Mouse (Mus musculus) limb, embryonic 14.5 days (tissue): ENCODE results near the gene Igdcc4. TPM values are rescaled to one million over a fixed set of nuclear protein-coding genes. Genes with fewer than 3 reads are reported as not detected.

Experiments
- ATAC-seq: fragments of 200-750 bp; cut with Nextera tagmentation; 2 replicates; pipeline ENCODE4 v1.8.0; 2017; ENCODE audit warnings: low read depth, moderate number of reproducible peaks, moderate TSS enrichment; ENCODE audit not compliant: low FRiP score
- DNase-seq: peaks from one replicate; pipeline ENCODE4 v3.0.0-alpha.2; 2015; ENCODE audit warnings: low spot score
- H3K27ac ChIP-seq: fragments of 300-500 bp; sonication (generic); replicated peaks from 2 replicates; pipeline ENCODE4 v1.5.1; 2014; ENCODE audit warnings: low read depth, mild to moderate bottlenecking, low read length, moderate library complexity, mixed read lengths
- H3K27me3 ChIP-seq: fragments of 300-500 bp; sonication (generic); 2 replicates; pipeline ENCODE4 v1.6.1; 2014; ENCODE audit warnings: low read length, mixed read lengths; ENCODE audit not compliant: control insufficient read depth, insufficient read depth
- H3K36me3 ChIP-seq: fragments of 300-500 bp; sonication (generic); 2 replicates; pipeline ENCODE4 v1.6.1; 2014; ENCODE audit warnings: mild to moderate bottlenecking, low read length, moderate library complexity, mixed read lengths; ENCODE audit not compliant: control insufficient read depth, insufficient read depth
- H3K4me1 ChIP-seq: fragments of 300-500 bp; sonication (generic); 2 replicates; pipeline ENCODE4 v1.6.1; 2014; ENCODE audit warnings: antibody characterized with exemption, low read length, mixed read lengths; ENCODE audit not compliant: control insufficient read depth, insufficient read depth
- H3K4me2 ChIP-seq: fragments of 300-500 bp; sonication (generic); replicated peaks from 2 replicates; pipeline ENCODE4 v1.6.1; 2014; ENCODE audit warnings: low read depth, mild to moderate bottlenecking, low read length, moderate library complexity; ENCODE audit not compliant: severe bottlenecking
- H3K4me3 ChIP-seq: fragments of 300-500 bp; sonication (generic); replicated peaks from 2 replicates; pipeline ENCODE4 v1.5.1; 2014; ENCODE audit warnings: low read length
- H3K9ac ChIP-seq: fragments of 300-500 bp; sonication (generic); 2 replicates; pipeline ENCODE4 v1.6.1; 2014; ENCODE audit warnings: mild to moderate bottlenecking, low read depth, low read length, moderate library complexity; ENCODE audit not compliant: severe bottlenecking
- H3K9me3 ChIP-seq: fragments of 300-500 bp; sonication (generic); 2 replicates; pipeline ENCODE4 v1.6.1; 2016; ENCODE audit warnings: low read length; ENCODE audit not compliant: control insufficient read depth
- POLR2A ChIP-seq: fragments of 200-500 bp; IDR thresholded peaks from 2 replicates; pipeline ENCODE4 v1.8.0; 2012; ENCODE audit warnings: inconsistent platforms, mild to moderate bottlenecking, moderate library complexity, borderline replicate concordance; ENCODE audit not compliant: insufficient read depth, insufficient read length; ENCODE audit errors: extremely low read depth
- WGBS: fragments of 180-500 bp; shearing (Covaris S2); extraction: QIAGEN DNeasy Blood & Tissue Kit; methylation state at CpG from one replicate; pipeline ENCODE4 v1.1.7; 2014; 5-methylcytosine and 5-hydroxymethylcytosine counted together
- polyA plus RNA-seq, 2 experiments: library from polyadenylated mRNA; depleted of rRNA in 1 of 2; stranded (reverse) in 1 of 2; unstranded in 1 of 2; fragments of >200 nt; fragmentation: Nextera tagmentation in 1 of 2; extraction: Ambion mirVana in 1 of 2; gene quantifications; 2 replicates each; pipeline versions ENCODE4 v1.2.1 to v1.2.3; 2012 to 2014

Gene Igdcc4
- polyA plus RNA-seq, 2 experiments: 47.5 to 71.0 TPM

GRCm38 (mm10) chr9:65164870-65165269, 63.6 kb downstream of the Igdcc4 start:
- Histone ChIP-seq H3K27ac (no peak overlapping the region), H3K4me3 (no peak overlapping the region), H3K9me3 (no peaks in the 10 kb centered on the region), H3K27me3 (peaks cover 43% of the 10 kb centered on the region), H3K36me3 (no peaks in the 10 kb centered on the region), H3K9ac (no peak overlapping the region), H3K4me1 (peaks cover 15% of the 10 kb centered on the region), H3K4me2 (no peak overlapping the region)
- ATAC-seq (no peak), DNase-seq (no peak)
- no peak for TF ChIP-seq POLR2A
- WGBS: 12% methylated on average over 1 of the region's 1 CpGs

GRCm38 (mm10) chr9:65166386-65166785, 65.1 kb downstream of the Igdcc4 start:
- WGBS: 24% methylated on average over 9 of the region's 9 CpGs
- Histone ChIP-seq H3K4me2 (no peak overlapping the region), H3K36me3 (no peaks in the 10 kb centered on the region), H3K9ac (no peak overlapping the region), H3K4me1 (peaks cover 15% of the 10 kb centered on the region), H3K27me3 (peaks cover 42% of the 10 kb centered on the region), H3K27ac (no peak overlapping the region), H3K9me3 (no peaks in the 10 kb centered on the region), H3K4me3 (no peak overlapping the region)
- DNase-seq: no peak
- no peak for TF ChIP-seq POLR2A
- no peak for ATAC-seq

DNA sequence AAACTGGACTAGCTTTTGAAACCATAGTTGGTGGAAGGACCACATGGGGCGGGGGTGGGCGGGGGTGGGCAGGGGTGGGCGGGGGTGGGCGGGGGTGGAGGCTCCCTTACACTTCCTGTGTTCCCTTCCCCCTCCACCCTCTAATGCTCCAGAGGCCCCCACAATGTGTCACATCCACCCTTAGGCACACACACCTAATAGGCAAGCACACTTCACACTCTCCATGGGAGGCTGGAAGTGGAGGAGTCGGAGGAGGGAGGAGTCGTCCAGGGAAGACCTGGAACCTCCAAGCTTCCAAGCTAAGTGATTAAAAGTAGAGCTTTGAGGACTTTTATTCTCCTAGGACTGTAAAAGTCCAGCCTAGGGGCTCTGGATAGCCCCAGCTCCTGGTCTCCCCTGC, 67.2 kb downstream of the Igdcc4 start:
- H3K36me3 ChIP-seq: no peaks in the 10 kb centered on the region
- H3K4me2 ChIP-seq: no peak overlapping the region
- no peak for TF ChIP-seq POLR2A
- H3K9ac ChIP-seq: no peak overlapping the region
- peaks cover 30% of the 10 kb centered on the region for H3K27me3 ChIP-seq
- no peaks in the 10 kb centered on the region for H3K9me3 ChIP-seq
- peaks cover 10% of the 10 kb centered on the region for H3K4me1 ChIP-seq
- H3K4me3 ChIP-seq: no peak overlapping the region
- no peak for DNase-seq
- no peak for ATAC-seq
- no peak overlapping the region for H3K27ac ChIP-seq
- 20% methylated on average over 4 of the region's 6 CpGs for WGBS

- H3K4me1 ChIP-seq: peaks cover 10% of the 10 kb centered on the region
- WGBS: 12% methylated on average over 4 of the region's 4 CpGs
- no peak overlapping the region for H3K4me3 ChIP-seq
- H3K36me3 ChIP-seq: no peaks in the 10 kb centered on the region
- ATAC-seq (no peak), DNase-seq (no peak)
- TF ChIP-seq POLR2A: no peak
- H3K9ac ChIP-seq: no peak overlapping the region
- H3K27me3 ChIP-seq: peaks cover 30% of the 10 kb centered on the region
- H3K4me2 ChIP-seq: no peak overlapping the region
- no peaks in the 10 kb centered on the region for H3K9me3 ChIP-seq
- H3K27ac ChIP-seq: no peak overlapping the region
Measured at GRCm38 (mm10) chr9:65168952-65169351, 67.7 kb downstream of the Igdcc4 start.

GRCm38 (mm10) chr9:65172654-65173053, 71.4 kb downstream of the Igdcc4 start:
- Histone ChIP-seq H3K4me2 (no peak overlapping the region), H3K9ac (no peak overlapping the region), H3K4me3 (no peak overlapping the region), H3K27me3 (peaks cover 22% of the 10 kb centered on the region), H3K9me3 (no peaks in the 10 kb centered on the region), H3K4me1 (peaks cover 15% of the 10 kb centered on the region), H3K27ac (no peak overlapping the region), H3K36me3 (no peaks in the 10 kb centered on the region)
- 23% methylated on average over 9 of the region's 9 CpGs for WGBS
- DNase-seq (no peak), ATAC-seq (no peak)
- no peak for TF ChIP-seq POLR2A
